Mouse (Mus musculus) testis, adult 2 months (tissue): Measurements from ENCODE around the gene Gm1123.

Experiments
- CTCF ChIP-seq: fragments of 200-500 bp; IDR thresholded peaks from 2 replicates; pipeline ENCODE4 v1.5.1; 2012; ENCODE audit warnings: low read depth, mild to moderate bottlenecking, inconsistent platforms, low read length, moderate library complexity; ENCODE audit not compliant: control insufficient read depth, insufficient read depth, insufficient replicate concordance
- POLR2A ChIP-seq: fragments of 200-500 bp; IDR thresholded peaks from 2 replicates; pipeline ENCODE4 v1.6.1; 2012; ENCODE audit warnings: low read depth, mild to moderate bottlenecking, inconsistent platforms, low read length, moderate library complexity; ENCODE audit not compliant: control insufficient read depth

- TF ChIP-seq CTCF (no peak), POLR2A (no peak)
These were observed 1.4 kb downstream of the Gm1123 start for GRCm38 (mm10) chr9:99034111-99034510.
